Mouse (Mus musculus): Measurements from ENCODE around the gene Cldn19.

DNA sequence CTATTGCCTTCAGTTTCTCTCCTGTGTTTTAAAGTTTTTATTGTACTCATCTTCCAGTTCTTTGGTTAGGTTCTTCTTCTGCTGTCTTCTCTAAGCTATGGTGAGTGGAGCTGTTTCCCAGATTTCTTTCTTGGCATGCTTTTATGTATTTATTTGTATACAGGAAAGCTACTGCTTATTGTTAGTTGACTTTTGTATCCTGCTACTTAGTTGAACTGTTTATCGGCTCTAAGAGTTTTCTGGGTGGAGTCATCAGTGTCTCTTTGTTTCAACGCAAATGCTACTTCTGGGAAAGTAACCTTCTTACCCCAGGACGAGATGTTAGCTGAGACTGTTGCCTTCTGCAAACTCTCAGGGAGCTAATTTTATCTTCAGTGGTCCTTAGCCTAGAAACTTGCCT is 8.2 kb downstream of the Cldn19 start:
- TF ChIP-seq CTCF (IDR thresholded peaks at IDR 0.05) (no peak), EP300 (IDR thresholded peaks at IDR 0.05) (peak; percentile 92)

Measured in lung, postnatal 0 days (tissue).